Mouse (Mus musculus): ENCODE measurements at regions not wholly inside any gene's neighbourhood (a gene's known extent, or its start where the extent isn't known, plus 50 kb on each side); places are given as distances from the start of the nearest gene placed in this dataset.

DNA sequence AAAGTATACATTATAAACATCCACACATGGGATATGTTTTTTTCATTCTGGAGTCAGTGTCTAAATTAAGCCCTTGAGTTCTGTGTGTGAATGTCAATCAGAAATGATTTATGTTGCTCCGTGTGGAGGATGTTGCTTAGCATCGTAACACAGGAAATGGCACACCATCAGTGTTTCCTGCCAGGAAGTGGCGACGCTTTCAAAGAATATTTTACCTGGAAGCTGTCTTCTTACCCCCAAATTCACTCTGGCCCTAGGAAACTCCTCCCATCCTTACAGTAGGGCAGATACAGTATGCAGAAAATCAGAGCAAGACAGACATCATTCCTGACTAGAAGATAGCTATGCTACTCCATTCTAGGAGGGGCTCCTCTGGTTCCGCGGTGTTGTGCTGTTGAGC, 145.1 kb upstream of the L3mbtl3 start:
- TF ChIP-seq TAL1 (IDR thresholded peaks at IDR 0.05; ENCODE audit: low read length) (no peak), GATA1 (IDR thresholded peaks at IDR 0.05; ENCODE audit: low read length) (no peak)
